Mouse (Mus musculus) NIH3T3 (cell line): ENCODE results near the gene Gna14.

ENCODE experiments used
- DNase-seq: peaks from one replicate; pipeline ENCODE4 v3.0.0-alpha.2; 2012; ENCODE audit warnings: low read depth

Gene Gna14

GRCm38 (mm10) chr19:16456181-16456580 lies 20.6 kb downstream of the Gna14 start:
- no peak for DNase-seq

DNA sequence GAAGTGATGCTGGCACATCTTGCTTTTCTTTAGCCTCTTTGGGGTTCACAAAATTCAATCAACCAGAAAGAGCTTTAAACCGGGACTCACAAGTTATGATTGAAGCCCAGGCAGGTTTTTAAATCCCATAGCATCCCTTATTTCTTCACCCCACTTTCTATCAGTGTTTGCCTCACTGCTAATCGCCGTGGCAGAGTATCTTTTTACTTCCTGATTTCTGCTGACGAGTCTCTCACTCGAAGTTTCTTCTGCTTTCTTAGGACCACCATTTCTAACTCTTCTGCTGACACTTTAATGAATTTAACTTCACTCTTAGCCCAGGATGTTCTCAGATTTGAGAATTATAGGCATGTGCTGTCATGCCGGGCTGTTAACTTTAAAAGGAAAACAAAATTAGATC lies 21.6 kb downstream of the Gna14 start:
- no peak for DNase-seq

DNA sequence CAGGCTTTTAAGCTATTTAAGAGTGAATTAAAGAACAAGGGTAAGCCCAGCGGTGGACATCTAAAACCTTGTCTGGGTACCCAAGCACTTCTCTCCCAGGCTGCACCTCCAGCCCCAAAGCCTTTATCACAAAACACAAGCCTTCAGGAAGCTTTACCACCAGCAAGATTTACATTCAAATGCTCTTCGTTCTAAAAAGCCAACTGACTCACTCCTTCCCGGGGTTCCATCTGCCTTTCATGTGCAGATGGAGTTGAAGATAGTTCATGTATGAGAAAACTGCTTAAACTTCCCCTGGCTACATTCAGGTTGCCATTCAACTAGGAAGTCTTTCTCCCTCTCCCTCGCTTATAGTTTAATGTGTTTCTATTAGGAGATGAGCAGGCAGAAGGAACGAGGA lies 23.8 kb downstream of the Gna14 start:
- no peak for DNase-seq

DNA sequence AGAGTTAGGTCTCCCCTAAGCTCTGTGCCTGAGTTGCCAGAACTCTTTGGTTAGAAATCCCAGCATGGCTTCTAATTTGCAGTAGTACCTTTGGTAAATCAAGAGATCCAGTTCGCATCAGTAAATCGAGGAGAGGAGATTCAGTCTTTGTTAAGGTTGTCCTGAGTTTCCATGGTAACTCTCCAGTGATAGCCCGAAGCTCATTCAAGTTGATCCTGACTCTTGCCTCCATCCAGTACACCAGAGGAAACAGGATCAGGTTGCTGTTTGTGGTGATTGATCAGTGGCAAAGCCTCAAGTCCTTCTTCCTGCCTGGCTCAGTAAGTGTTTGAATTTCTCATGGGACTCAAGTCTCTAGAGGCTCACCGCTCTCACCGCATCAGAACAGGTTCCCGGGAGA lies 24.7 kb downstream of the Gna14 start:
- DNase-seq = no peak

DNA sequence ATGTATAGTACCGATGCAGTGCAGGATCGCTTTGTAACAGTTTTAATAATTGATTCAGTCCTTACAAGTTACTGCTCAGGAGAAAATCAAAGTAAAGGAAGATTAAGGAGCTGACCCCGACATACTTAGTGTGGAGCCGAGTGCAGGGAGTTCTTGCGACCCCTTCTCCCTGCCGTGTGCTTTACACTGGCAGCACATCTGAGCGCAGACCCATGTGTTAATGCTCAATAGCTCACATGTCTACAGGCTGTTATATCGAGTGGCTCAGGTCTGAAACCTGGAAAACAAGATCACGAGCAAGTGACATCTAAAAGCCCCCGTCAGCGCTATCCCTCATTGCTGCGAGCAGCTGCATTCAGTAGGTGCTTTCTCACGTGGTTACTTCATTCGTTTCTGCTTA lies 25.3 kb downstream of the Gna14 start:
- no peak for DNase-seq

- no peak for DNase-seq
Observed at GRCm38 (mm10) chr19:16462461-16462860, 26.9 kb downstream of the Gna14 start.

- DNase-seq = no peak
Observed at GRCm38 (mm10) chr19:16464730-16465129, 29.2 kb downstream of the Gna14 start.

DNA sequence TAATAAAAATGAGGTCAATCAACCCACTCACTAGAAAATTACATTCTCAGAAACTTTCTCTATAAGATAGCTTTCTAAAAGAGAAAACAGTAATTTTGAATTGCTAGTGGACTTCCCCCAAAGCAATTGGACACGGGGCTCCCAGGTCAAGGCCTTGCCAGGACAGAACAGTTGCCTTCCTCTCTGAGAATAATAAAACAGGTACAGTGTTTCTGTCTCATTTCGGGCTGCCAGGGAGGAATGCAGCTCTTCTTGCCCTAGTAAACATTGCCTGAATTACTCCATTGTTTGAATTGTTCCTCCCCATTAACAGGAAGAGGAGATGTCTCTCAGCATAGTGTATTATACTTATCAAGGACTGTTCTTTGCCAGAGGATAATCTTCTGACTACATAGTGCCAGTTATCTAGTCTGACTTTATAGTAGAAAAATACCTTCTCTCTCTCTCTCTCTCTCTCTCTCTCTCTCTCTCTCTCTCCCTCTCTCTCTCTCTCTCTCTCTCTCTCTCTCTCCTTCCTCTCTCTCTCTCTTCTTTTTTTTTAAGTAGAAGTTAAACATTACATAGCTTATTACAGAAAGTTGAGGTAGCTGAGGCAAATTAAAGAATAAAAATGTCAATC lies 33.3 kb downstream of the Gna14 start:
- no peak for DNase-seq

DNA sequence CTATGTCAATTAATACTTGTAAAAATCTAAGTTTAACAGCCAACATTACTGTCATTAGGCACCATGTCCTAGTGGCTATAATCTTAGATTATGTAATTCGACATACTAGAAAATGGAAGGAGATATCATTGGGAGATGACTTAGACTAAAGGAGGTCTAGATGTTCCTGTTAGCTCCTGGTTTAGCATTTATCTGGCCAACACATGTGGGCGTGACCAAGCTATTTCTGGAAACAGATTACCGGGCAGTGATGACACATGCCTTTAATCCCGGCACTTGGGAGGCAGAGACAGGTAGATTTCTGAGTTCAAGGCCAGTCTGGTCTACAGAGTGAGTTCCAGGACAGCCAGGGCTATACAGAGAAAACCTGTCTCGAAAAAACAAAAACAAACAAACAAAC lies 37.1 kb downstream of the Gna14 start:
- no peak for DNase-seq

DNA sequence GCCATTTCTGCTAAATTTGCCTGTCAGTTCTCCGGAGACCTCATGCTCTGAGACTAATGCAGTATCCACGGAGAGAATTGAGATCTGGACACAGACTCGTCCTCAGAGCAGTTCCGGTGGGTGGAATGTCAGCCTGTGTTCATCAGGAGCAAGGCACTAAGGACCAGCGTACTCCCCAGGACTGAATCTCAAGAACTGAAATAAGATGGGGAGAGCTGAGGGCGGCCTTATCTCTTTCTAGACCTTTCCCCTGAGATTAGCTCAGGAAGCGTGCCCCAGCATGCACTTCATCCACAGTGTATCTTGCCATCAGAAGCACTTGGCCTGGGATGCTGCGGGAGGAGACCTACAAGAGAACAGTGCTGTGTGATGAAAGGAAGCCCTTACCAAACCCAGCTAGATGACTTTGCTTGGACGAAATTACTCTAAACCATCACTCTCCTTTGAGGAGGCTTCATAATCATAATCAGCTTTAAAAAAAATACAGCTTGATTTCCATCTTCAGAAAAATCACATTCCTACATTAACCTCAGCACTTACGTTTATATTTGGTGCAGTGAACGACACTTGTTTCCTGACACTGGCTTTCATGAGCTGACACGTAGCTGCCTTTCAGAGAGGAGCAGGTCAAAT lies 41.9 kb downstream of the Gna14 start:
- no peak for DNase-seq

DNA sequence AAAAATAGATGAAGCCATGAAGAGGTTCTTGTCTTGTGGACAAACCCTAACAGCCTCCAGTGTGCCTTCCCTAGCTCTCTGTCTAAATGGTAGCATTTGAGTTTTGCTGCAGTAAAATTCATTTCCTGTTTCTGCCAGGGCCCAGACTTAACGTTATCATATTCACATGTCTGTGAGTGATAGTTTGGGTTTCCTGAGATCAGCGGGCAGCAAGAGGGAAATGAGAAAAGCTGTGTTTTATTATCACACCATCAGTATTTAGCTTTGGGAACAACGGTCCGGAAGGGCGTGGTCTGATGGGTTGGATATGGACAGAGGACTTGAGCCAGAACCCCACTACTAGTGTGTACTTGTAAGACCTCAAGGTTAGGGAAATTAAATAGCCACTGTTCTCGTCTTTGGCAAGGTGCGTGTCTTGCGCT lies 42.6 kb downstream of the Gna14 start:
- no peak for DNase-seq

- DNase-seq = no peak
Observed at GRCm38 (mm10) chr19:16482047-16482446, 46.5 kb downstream of the Gna14 start.

- DNase-seq = no peak
Observed at GRCm38 (mm10) chr19:16484237-16484636, 48.7 kb downstream of the Gna14 start.

DNA sequence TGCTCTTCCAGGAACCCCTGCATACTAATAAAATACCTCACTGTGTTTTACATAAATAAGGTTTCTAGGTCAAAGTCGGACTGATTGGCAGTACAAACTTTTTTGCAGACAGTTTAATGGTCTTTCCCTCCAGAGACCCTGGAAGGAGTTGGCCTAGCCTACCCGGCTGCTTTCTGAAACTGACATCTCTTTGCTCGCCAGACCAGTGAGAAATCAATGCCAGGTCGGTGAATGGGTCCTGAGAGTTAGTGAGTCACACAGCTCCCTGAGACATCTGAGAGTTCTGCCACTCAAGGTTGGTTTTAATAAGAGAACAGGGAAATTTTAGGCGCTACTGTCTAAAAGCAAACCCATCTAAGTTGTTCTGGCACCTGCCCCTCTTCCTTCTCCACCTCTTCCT lies 49.1 kb downstream of the Gna14 start:
- peak; percentile 50 for DNase-seq

- DNase-seq = no peak
Observed at GRCm38 (mm10) chr19:16490756-16491155, 55.2 kb downstream of the Gna14 start.

DNA sequence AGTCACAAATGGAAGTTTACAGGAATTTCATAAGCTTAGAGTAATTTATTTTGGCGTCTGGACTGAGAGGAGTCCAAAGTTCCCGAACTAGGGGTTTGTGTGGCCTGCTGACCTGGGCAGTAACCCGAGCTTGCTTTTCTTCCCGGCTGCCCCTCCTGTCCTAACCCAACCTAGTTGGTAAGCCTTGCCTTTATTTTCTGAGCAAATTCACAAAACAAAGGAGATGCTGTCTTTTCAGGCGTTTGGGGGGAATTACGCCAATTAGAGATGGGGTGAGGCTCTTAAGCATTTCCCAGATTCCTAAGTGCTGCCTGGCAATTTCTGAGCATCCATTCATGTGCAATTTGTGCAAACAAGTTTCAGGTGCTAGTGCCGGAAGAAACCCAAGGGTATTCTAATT lies 55.9 kb downstream of the Gna14 start:
- no peak for DNase-seq

- no peak for DNase-seq
Observed at GRCm38 (mm10) chr19:16492453-16492852, 56.9 kb downstream of the Gna14 start.

DNA sequence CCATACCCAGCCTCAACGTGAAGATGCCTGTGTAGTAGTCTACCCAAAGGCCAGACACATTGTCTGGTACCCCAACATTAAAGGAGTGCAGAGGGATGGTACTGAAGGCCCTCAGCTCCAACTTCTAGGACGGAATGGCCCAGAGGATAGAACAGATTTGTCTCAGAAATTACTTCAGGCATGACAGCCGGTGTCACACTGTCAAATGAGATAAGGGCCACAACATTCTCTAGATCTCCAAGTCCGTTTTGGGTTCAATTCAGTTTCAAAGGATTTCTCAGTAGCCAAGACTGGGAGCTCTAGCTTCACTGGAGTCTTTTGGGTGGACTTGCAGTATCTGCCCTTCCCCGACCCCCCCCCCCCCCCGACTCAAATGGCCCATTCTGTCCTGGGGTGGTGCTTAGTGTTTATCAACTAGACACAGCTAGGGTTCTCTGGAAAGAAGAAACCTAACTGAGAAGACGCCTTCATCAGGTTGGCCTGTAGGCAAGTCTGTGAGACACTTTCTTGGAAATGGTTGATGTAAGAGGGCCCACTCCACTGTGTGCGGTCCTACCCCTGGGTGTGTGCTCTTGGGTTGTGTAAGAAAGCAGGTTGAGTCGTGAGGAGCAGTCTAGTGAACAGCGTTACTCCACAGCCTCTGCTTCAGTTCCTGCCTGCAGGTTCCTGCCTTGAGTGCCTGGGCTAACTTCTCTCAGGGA lies 59.4 kb downstream of the Gna14 start:
- no peak for DNase-seq

GRCm38 (mm10) chr19:16496016-16496415 lies 60.5 kb downstream of the Gna14 start:
- no peak for DNase-seq

DNA sequence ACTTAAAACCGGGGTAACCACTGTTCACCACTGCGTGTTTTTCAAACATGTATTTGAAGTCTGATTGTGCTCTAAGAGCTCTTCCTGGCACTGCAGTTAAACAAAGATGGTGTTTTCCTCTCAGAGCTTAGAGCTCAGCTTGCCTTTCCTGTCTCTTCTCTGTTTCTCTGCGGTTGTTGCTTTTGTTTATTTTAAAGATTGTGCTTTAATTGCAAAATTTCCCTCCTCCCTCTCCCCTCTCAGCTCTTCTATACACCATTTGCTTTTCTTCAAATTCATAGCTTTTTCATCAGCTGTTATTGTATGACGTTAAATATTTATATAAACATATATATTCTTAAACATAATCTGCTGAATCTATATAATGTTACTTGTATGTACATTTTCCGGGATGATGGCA lies 66.5 kb downstream of the Gna14 start:
- no peak for DNase-seq

- DNase-seq = no peak
Observed at GRCm38 (mm10) chr19:16506711-16507364, 71.3 kb downstream of the Gna14 start.

- DNase-seq = no peak
Observed at GRCm38 (mm10) chr19:16510343-16511080, 75.0 kb downstream of the Gna14 start.
